9 mouse cellular contexts compared by ENCODE assay signal in genomic region chr1:34298631-34299184, GRCm38 (mm10).
DNase-seq lines count a peak whose midpoint lies in the region; ATAC-seq and TF ChIP-seq lines count a peak whose summit lies in the region.
"Had no signal": no experiment of that assay in that cellular context is flagged by ENCODE, and none has a peak within 500 bp of the region (broad histone marks: within the 10 kb centered on the region; RNA-seq: fewer than 3 reads in every experiment).

No protein-coding gene starts in this region.

- DNase-seq in heart, adult 11 months = peak; percentile 89
- DNase-seq in heart, embryonic 10.5 days (ENCODE audit: low spot score) = no peak
- DNase-seq in NIH3T3 (ENCODE audit: low read depth) = peak; percentile 18
- DNase-seq in thymus, postnatal 0 days (ENCODE audit: low spot score) = no peak
- no peak for DNase-seq in liver, postnatal 0 days

- no peaks in the 10 kb centered on the region for H3K27me3 ChIP-seq in heart, embryonic 10.5 days (ENCODE audit: insufficient read depth, poor library complexity, severe bottlenecking)
- H3K27me3 ChIP-seq in forebrain, embryonic 15.5 days = no peaks in the 10 kb centered on the region
- H3K27me3 ChIP-seq in lung, embryonic 16.5 days (ENCODE audit: control insufficient read depth, insufficient read depth, low read depth, low read length) = no peaks in the 10 kb centered on the region
- H3K27me3 ChIP-seq in liver, postnatal 0 days (ENCODE audit: insufficient read depth, low read length) = no peaks in the 10 kb centered on the region
- no peaks in the 10 kb centered on the region for H3K27me3 ChIP-seq in neural tube, embryonic 15.5 days (replicated peaks)
- H3K27me3 ChIP-seq: heart, embryonic 13.5 days had no signal

- 92% methylated on average over 18 of the region's 18 CpGs for WGBS in heart, embryonic 10.5 days
- 22% methylated on average over 18 of the region's 18 CpGs for WGBS in forebrain, embryonic 15.5 days
- WGBS in lung, embryonic 16.5 days = 36% methylated on average over 18 of the region's 18 CpGs
- WGBS in liver, postnatal 0 days (ENCODE audit: insufficient replicate concordance) = 86% methylated on average over 18 of the region's 18 CpGs
- WGBS in neural tube, embryonic 15.5 days = 50% methylated on average over 18 of the region's 18 CpGs

- H3K4me3 ChIP-seq in heart, embryonic 10.5 days = no peak overlapping the region
- no peak overlapping the region for H3K4me3 ChIP-seq in forebrain, embryonic 15.5 days
- H3K4me3 ChIP-seq in lung, embryonic 16.5 days (ENCODE audit: low read length) = no peak overlapping the region
- no peak overlapping the region for H3K4me3 ChIP-seq in liver, postnatal 0 days (ENCODE audit: low read depth, low read length)
- no peak overlapping the region for H3K4me3 ChIP-seq in neural tube, embryonic 15.5 days (replicated peaks)
- H3K4me3 ChIP-seq: heart, embryonic 13.5 days had no signal

- H3K9ac ChIP-seq in forebrain, embryonic 15.5 days (replicated peaks) = no peak overlapping the region
- H3K9ac ChIP-seq in lung, embryonic 16.5 days (ENCODE audit: low read length) = no peak overlapping the region
- no peak overlapping the region for H3K9ac ChIP-seq in liver, postnatal 0 days (replicated peaks)
- H3K9ac ChIP-seq in neural tube, embryonic 15.5 days (replicated peaks) = no peak overlapping the region
- H3K9ac ChIP-seq: heart, embryonic 13.5 days had no signal

- H3K4me1 ChIP-seq in heart, embryonic 10.5 days = no peaks in the 10 kb centered on the region
- peaks cover 23% of the 10 kb centered on the region for H3K4me1 ChIP-seq in forebrain, embryonic 15.5 days
- H3K4me1 ChIP-seq in lung, embryonic 16.5 days (replicated peaks; ENCODE audit: control insufficient read depth, insufficient read depth, low read length) = peaks cover 15% of the 10 kb centered on the region
- no peaks in the 10 kb centered on the region for H3K4me1 ChIP-seq in liver, postnatal 0 days (ENCODE audit: insufficient read depth)
- peaks cover 10% of the 10 kb centered on the region; the same call in 1 of the 2 replicates for H3K4me1 ChIP-seq in neural tube, embryonic 15.5 days
- H3K4me1 ChIP-seq: heart, embryonic 13.5 days had no signal

- TF ChIP-seq CTCF in liver, postnatal 0 days (IDR thresholded peaks at IDR 0.05; ENCODE audit: low read depth) = no peak

- no peak for TF ChIP-seq EP300 in liver, postnatal 0 days (IDR thresholded peaks at IDR 0.05; ENCODE audit: low read depth)

- H3K27ac ChIP-seq in heart, embryonic 10.5 days = no peak overlapping the region
- H3K27ac ChIP-seq in forebrain, embryonic 15.5 days (replicated peaks) = 0 out of 2 replicates have a peak overlapping the region, but pooled peaks have one; percentile 5
- peak overlapping the region; percentile 28; the same call in 1 of the 2 replicates for H3K27ac ChIP-seq in lung, embryonic 16.5 days (ENCODE audit: low read length)
- no peak overlapping the region for H3K27ac ChIP-seq in liver, postnatal 0 days (ENCODE audit: low read depth)
- no peak overlapping the region for H3K27ac ChIP-seq in neural tube, embryonic 15.5 days (replicated peaks)
- H3K27ac ChIP-seq: heart, embryonic 13.5 days had no signal

- peaks cover 64% of the 10 kb centered on the region for H3K36me3 ChIP-seq in heart, embryonic 10.5 days
- peaks cover 38% of the 10 kb centered on the region for H3K36me3 ChIP-seq in forebrain, embryonic 15.5 days
- H3K36me3 ChIP-seq in lung, embryonic 16.5 days (ENCODE audit: control insufficient read depth, insufficient read depth, low read length) = peaks cover 8% of the 10 kb centered on the region; the same call in 1 of the 2 replicates
- H3K36me3 ChIP-seq in liver, postnatal 0 days (replicated peaks; ENCODE audit: insufficient read depth, low read length) = peaks cover 17% of the 10 kb centered on the region
- H3K36me3 ChIP-seq in neural tube, embryonic 15.5 days = peaks cover 63% of the 10 kb centered on the region

- no peaks in the 10 kb centered on the region for H3K9me3 ChIP-seq in heart, embryonic 10.5 days
- H3K9me3 ChIP-seq in forebrain, embryonic 15.5 days = no peaks in the 10 kb centered on the region
- no peaks in the 10 kb centered on the region for H3K9me3 ChIP-seq in lung, embryonic 16.5 days (ENCODE audit: control insufficient read depth, low read length)
- H3K9me3 ChIP-seq in liver, postnatal 0 days (ENCODE audit: low read length) = no peaks in the 10 kb centered on the region
- H3K9me3 ChIP-seq in neural tube, embryonic 15.5 days (replicated peaks) = no peaks in the 10 kb centered on the region
- H3K9me3 ChIP-seq: heart, embryonic 13.5 days had no signal

- ATAC-seq in forebrain, embryonic 15.5 days (replicated peaks) = peak; percentile 77
- ATAC-seq in lung, embryonic 16.5 days (ENCODE audit: low read depth) = peak; percentile 70
- no peak for ATAC-seq in liver, postnatal 0 days
- no peak for ATAC-seq in neural tube, embryonic 15.5 days (ENCODE audit: low FRiP score)

- peak overlapping the region; percentile 15; the same call in 1 of the 2 replicates for H3K4me2 ChIP-seq in forebrain, embryonic 15.5 days (replicated peaks)
- H3K4me2 ChIP-seq in lung, embryonic 16.5 days (ENCODE audit: low read depth, low read length) = peak overlapping the region; percentile 33
- H3K4me2 ChIP-seq in liver, postnatal 0 days (ENCODE audit: low read depth, low read length) = no peak overlapping the region
- no peak overlapping the region for H3K4me2 ChIP-seq in neural tube, embryonic 15.5 days
- H3K4me2 ChIP-seq: heart, embryonic 13.5 days had no signal

Comparison
In these comparisons a context has a peak if more than half of its experiments do, and no peak if none do; other contexts are left out.
1. DNase-seq: peak in heart, adult 11 months (single experiment) and NIH3T3 (single experiment); none in heart, embryonic 10.5 days (single experiment), thymus, postnatal 0 days (single experiment) and liver, postnatal 0 days (single experiment).
2. H3K27ac ChIP-seq: peak in forebrain, embryonic 15.5 days (single experiment) and lung, embryonic 16.5 days (single experiment); none in heart, embryonic 10.5 days (single experiment), liver, postnatal 0 days (single experiment) and neural tube, embryonic 15.5 days (single experiment).
3. ATAC-seq: peak in forebrain, embryonic 15.5 days (single experiment) and lung, embryonic 16.5 days (single experiment); none in liver, postnatal 0 days (single experiment) and neural tube, embryonic 15.5 days (single experiment).
4. H3K4me2 ChIP-seq: peak in forebrain, embryonic 15.5 days (single experiment) and lung, embryonic 16.5 days (single experiment); none in liver, postnatal 0 days (single experiment) and neural tube, embryonic 15.5 days (single experiment).